Mouse (Mus musculus) monocyte, adult 2 months (primary cell): ENCODE measurements around the gene Sec24a.
"Not testable (repeated sequence)": the region's sequence is repeated elsewhere in the genome, so short reads cannot be mapped to it uniquely, and the experiment has no call there.

Source experiments
- DNase-seq, 2 experiments: peaks; one replicate each; pipeline ENCODE4 v3.0.0; 2022; ENCODE audit warnings: low spot score in 2 of 2, low read depth in 1 of 2

Sec24a gene

DNA sequence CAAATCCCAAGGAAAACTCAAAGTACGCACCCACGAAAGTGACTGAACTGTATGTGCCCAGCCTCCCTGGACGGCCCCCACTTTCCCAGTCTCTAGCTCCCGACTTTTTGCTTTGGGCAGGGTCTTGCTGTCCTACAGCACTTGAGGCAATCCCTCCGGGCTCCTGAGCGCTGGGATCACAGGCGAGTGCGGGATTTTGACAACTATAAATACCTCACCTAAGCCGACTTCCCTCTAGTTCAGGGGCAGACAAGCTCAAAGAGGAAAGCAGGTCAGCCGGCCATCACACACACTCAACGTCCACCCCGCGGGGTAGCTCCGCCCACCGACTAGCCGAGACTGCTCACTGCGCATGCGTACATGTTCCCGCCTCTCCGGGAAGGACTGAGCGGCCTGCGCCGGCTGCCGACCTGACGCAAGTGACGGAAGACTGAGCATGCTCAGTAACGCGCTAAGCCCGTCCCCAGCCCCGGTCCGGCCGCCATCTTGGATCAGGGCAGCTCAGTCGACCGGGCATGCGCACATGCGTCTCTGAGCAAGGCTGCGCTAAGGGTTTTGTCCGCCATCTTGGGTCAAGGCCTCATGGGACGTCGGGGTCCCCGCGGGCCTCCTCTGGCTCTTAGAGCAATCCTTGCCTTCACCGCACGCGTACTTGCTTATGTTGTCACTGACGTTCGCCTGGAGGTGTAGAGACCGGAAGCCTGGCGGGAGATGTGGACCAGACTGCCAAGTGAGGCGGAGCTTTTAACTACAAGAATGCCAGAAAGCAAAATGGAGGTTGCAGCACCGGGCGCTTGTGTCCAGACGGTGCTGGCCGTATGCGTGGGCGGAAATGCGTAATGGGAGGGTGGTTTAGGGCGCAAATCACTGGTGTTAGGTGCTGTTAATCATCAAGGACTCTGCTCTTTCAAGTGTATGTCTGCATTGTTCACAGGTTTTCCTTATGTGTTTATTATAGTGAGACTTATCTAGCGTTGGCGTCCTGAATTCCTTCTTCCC, 74.8 kb downstream of the Sec24a start, which contains the start of gene 0610009B22Rik:
TSS of gene 0610009B22Rik (minus strand) at position 545 of the 999 bp plus-strand sequence.
- DNase-seq, result peak; percentile 100

DNA sequence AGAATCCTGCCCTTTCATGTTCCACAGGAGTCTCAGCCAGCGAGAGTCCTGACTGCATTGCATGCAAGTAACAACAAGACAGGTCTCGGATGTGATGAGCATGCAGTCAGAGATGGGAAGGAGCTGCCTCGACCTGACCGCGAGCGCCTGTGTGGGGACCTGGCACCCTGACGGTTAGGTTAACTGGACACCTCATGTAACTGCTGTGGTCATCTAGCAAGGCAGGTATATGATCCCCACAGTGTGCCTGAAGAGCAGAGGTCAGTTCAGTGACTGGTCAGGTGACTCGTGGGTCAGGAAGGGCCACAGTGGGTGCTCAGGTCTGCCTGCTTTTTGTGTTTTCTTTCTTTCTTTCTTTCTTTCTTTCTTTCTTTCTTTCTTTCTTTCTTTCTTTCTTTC, 81.5 kb downstream of the Sec24a start:
- DNase-seq, result no peak

DNA sequence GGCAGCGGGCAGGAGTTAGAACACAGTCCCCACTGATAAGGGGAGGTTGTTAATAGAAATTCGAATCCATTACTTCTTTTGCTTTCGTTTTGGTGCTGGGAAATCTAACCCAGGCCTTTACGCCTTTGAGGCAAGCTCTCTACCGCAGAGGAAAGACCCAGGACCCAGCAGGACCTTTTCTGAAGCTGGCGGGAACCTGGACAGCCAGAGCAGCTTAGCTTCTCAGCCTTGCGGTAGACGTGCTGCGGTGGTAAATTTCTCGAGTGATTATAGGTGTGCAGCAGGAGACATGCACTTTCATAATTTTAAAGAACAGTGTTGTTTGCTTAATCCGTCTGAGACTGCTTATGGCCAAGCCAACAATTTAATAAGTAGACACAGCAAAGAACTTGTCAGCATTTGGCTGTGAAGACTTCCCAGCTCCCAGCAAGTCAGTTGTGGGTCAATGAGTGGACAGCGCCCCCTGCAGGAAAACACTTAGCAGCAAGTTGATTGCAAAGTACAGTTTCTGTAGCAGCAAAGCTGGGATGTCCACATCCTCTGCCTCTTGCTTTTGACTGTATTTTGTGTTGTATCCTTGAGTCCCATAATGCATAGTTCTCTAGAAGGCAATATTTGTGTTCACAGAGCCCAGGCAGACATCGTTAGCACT, 82.0 kb downstream of the Sec24a start:
- peak; percentile 54 to 80 for DNase-seq

DNA sequence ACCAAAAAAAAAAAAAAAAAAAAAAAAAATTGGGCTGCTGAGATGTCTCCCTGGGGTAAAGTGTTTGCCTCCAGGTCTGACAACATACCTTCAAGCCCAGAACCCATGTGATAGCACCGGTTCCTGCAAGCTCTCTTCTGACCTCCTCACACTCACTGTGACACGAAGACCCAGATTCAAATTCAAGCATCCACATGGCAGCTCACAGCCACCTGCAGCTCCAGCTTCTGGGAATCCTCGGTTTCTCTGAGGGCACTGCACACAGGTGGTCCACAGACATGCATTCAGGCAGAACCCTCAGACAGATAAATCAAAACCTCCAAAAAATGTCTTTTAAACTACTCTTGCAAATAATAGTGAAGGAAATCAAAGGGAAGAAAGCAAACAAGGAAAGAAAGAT, 84.0 kb downstream of the Sec24a start:
- DNase-seq, result no peak

- DNase-seq, result peak in 1 of 2 experiments; percentile 37
Observed at GRCm38 (mm10) chr11:51677737-51678418, 85.6 kb downstream of the Sec24a start.

GRCm38 (mm10) chr11:51675386-51675785, 88.0 kb downstream of the Sec24a start:
- DNase-seq, result no peak

GRCm38 (mm10) chr11:51673291-51673690, 90.1 kb downstream of the Sec24a start:
- DNase-seq, result no peak

DNA sequence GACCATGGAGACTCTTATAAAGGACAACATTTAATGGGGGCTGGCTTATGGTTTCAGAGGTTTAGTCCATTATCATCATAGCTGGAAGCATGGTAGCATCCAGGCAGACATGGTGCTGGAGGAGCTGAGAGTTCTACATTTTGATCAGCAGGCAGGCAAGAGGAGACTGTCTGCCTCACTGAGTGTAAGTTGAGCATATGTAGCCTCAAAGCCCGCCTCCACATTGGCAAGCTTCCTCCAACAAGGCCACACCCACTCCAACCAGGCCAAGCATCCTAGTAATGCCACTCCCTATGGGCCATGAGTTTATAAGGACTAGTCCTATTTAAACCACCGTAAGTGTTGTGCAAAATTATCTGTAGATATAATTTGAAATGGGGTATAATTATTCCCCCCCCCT, 92.1 kb downstream of the Sec24a start:
- no peak for DNase-seq

- no peak for DNase-seq
Observed at GRCm38 (mm10) chr11:51670846-51671245, 92.6 kb downstream of the Sec24a start.

DNA sequence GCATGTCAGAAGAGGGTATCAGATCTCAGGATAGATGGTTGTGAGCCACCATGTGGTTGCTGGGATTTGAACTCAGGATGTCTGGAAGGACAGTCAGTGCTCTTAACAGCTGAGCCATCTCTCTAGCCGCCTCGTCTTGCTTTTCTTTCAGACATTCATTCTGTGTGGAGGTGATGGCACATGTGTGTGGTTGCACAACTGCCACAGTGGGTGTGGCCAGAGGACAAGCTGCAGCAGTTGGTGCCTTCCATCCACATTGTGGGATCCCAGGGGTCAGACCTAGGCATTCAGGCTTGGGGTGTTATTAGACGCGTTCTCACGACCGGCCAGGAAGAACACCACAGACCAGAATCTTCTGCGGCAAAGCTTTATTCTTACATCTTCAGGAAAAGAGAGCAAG, 98.7 kb downstream of the Sec24a start:
- DNase-seq, result not testable (repeated sequence)

GRCm38 (mm10) chr11:51662632-51663031, 100.8 kb downstream of the Sec24a start:
- no peak for DNase-seq

- DNase-seq, result no peak
Observed at GRCm38 (mm10) chr11:51661867-51662365, 101.5 kb downstream of the Sec24a start.

DNA sequence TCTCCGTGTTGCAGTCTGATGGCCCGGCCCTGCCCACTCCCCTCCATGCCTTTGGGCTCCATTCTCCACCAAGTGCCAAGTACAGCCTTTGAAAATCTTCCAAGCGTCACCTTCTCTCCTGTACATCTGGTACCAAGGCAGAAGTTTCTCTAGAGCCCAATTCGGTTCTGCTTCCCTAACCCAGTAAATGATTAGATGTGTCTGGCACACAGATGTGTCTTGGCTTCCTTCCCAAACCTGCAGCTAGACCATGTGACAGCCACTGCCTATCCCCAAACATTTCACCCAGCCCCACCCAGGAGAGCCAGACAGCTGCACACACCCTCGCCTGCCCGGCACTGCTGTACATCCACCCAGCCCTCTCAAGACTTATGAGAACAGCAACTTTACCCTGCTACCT, 104.7 kb downstream of the Sec24a start:
- DNase-seq, result no peak

- no peak for DNase-seq
Observed at GRCm38 (mm10) chr11:51658291-51658690, 105.1 kb downstream of the Sec24a start.

- DNase-seq, result no peak
Observed at GRCm38 (mm10) chr11:51656798-51657521, 106.5 kb downstream of the Sec24a start.

DNA sequence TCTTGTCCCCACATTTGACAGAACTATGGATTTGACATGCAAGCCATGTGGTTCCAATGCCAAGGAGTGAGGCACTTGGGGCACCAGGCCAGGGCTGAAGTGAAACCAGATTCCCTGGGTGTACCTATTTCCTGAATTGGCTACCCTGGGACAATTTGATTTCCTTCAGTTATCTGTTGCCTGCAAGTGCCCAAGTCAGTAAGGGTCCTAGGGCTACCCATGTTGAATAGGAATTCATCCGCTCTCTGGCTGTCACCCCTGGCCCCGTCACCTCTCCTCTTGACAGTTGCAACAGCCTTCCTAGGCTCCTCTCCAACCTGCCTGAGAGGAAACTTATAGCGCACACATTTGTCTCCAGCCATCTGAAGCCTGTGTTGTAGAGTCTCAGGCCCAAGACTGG, 108.5 kb downstream of the Sec24a start:
- no peak for DNase-seq

DNA sequence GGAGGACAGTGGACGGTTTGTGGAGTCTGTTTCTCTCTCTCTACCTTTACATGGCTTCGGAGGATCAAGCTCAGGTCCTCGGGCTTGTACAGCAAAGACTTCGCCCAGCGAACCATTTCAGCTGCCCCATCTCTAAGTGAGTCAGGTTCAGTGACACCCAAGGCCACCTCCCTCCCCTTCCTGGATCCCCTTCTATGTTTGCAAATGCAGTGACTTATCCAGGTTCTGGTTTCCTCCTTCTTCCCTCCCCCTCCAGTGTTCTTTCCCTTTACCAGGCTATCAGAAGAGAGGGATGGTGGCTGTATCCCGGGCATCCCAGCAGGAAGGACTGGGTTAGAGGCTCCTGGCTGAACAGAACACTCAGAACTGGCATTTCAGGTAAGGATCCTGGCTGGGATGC, 109.7 kb downstream of the Sec24a start:
- DNase-seq, result no peak

GRCm38 (mm10) chr11:51652889-51653418, 110.5 kb downstream of the Sec24a start:
- no peak for DNase-seq

- DNase-seq, result peak in 1 of 2 experiments; percentile 38
Observed at GRCm38 (mm10) chr11:51650691-51651515, 112.5 kb downstream of the Sec24a start, which contains the start of the genes N4bp3 and D930048N14Rik. TSS of gene N4bp3 (minus strand) at chr11:51650842. TSS of gene D930048N14Rik (plus strand) at chr11:51650954.
